Mouse (Mus musculus) liver, adult 2 months (tissue): ENCODE data around the gene Ddah2.

Experiments used
- CTCF ChIP-seq: fragments of 200-500 bp; IDR thresholded peaks from 2 replicates; pipeline ENCODE4 v1.5.1; 2011; ENCODE audit warnings: low read depth, low read length, control low read depth
- POLR2A ChIP-seq: fragments of 200-500 bp; IDR thresholded peaks from 2 replicates; pipeline ENCODE4 v1.6.1; 2011; ENCODE audit warnings: low read length, control low read depth; ENCODE audit not compliant: insufficient read depth; ENCODE audit errors: extremely low read depth

DNA sequence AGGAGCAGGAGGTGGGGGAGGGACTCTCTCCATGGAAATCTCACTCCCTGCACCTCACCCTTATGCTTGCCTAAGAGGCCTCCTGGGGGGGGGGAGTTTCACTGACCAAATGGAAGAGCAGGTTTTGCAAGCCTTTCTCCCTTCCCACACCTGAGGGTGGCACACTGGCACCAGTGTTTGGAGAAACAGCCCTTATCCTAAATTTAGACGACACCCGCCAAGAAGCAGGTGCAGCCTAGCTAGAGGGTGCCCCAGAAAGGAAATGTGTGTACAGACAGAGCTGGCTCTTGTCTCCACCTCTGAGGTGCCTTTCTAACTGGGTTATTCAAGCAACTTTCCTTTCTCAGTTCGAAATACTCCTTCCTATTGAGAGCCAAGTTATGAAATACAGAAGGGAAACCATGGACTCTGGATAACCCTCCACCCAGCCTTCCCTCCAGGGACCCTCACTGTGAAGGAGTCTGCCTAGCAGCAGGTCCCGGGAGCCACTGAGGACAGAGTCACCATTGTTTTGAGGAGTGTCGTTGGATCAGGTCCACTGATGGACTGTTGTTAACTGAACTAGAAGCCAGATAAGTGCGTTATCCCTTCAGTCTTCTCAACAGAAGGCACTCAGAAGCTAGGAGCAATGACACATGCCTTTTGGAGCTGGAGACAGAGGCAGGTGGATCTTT, 11.9 kb downstream of the Ddah2 start:
- TF ChIP-seq POLR2A = no peak
- TF ChIP-seq CTCF = no peak
